Mouse (Mus musculus) heart, postnatal 0 days (tissue): Measurements from ENCODE around the gene Leng1. TPM values are rescaled to one million over a fixed set of nuclear protein-coding genes. Genes with fewer than 3 reads are reported as not detected.

Experiments used
- ATAC-seq: fragments of 200-750 bp; cut with Nextera tagmentation; 2 replicates; pipeline ENCODE4 v1.8.0; 2017; ENCODE audit warnings: low read depth, moderate number of reproducible peaks, moderate library complexity; ENCODE audit not compliant: insufficient read depth
- DNase-seq: peaks from one replicate; pipeline ENCODE4 v3.0.0-alpha.2; 2016; ENCODE audit warnings: low spot score
- H3K27ac ChIP-seq: fragments of 300-500 bp; sonication (generic); 2 replicates; pipeline ENCODE4 v1.5.1; 2014; ENCODE audit warnings: low read depth, mild to moderate bottlenecking
- H3K27me3 ChIP-seq: fragments of 300-500 bp; sonication (generic); 2 replicates; pipeline ENCODE4 v1.6.1; 2014; ENCODE audit warnings: low read length, mixed read lengths; ENCODE audit not compliant: control insufficient read depth, insufficient read depth
- H3K36me3 ChIP-seq: fragments of 300-500 bp; sonication (generic); replicated peaks from 2 replicates; pipeline ENCODE4 v1.6.1; 2014; ENCODE audit warnings: low read length, mixed read lengths; ENCODE audit not compliant: control insufficient read depth, insufficient read depth
- H3K4me1 ChIP-seq: fragments of 300-500 bp; sonication (generic); 2 replicates; pipeline ENCODE4 v1.6.1; 2014; ENCODE audit warnings: antibody characterized with exemption; ENCODE audit not compliant: control insufficient read depth, insufficient read depth
- H3K4me2 ChIP-seq: fragments of 300-500 bp; sonication (generic); 2 replicates; pipeline ENCODE4 v1.6.1; 2014; ENCODE audit warnings: low read depth, mild to moderate bottlenecking, low read length, moderate library complexity
- H3K4me3 ChIP-seq: fragments of 300-500 bp; sonication (generic); 2 replicates; pipeline ENCODE4 v1.5.1; 2014; ENCODE audit warnings: low read depth, low read length
- H3K9ac ChIP-seq: fragments of 300-500 bp; sonication (generic); replicated peaks from 2 replicates; pipeline ENCODE4 v1.6.1; 2014; ENCODE audit warnings: low read depth, low read length, mixed read lengths
- H3K9me3 ChIP-seq: fragments of 300-500 bp; sonication (generic); replicated peaks from 2 replicates; pipeline ENCODE4 v1.6.1; 2016; ENCODE audit warnings: low read length; ENCODE audit not compliant: control insufficient read depth
- CTCF ChIP-seq: IDR thresholded peaks from 2 replicates; pipeline ENCODE4 v1.5.1; 2016; ENCODE audit warnings: antibody characterized with exemption, control low read depth, low read depth
- EP300 ChIP-seq: IDR thresholded peaks from 2 replicates; pipeline ENCODE4 v1.6.1; 2016; ENCODE audit warnings: antibody characterized with exemption, low read depth
- WGBS: fragments of 180-500 bp; shearing (Covaris S2); extraction: QIAGEN DNeasy Blood & Tissue Kit; methylation state at CpG from one replicate; pipeline ENCODE4 v1.1.7; 2014; 5-methylcytosine and 5-hydroxymethylcytosine counted together
- polyA plus RNA-seq: library from polyadenylated mRNA; unstranded; fragments of >200 nt; fragmentation: Nextera tagmentation; extraction: Ambion mirVana; gene quantifications from 2 replicates; pipeline ENCODE4 v1.2.1, GENCODE M21; 2015
- total RNA-seq: library from RNA; depleted of rRNA; stranded (reverse); fragments of >200 nt; gene quantifications from 2 replicates; pipeline ENCODE4 v1.2.3, GENCODE M21; 2014; ENCODE audit warnings: low replicate concordance

Gene Leng1
- total and polyA plus RNA-seq, 2 experiments from 2014 or later = 11.9 to 23.9 TPM

DNA sequence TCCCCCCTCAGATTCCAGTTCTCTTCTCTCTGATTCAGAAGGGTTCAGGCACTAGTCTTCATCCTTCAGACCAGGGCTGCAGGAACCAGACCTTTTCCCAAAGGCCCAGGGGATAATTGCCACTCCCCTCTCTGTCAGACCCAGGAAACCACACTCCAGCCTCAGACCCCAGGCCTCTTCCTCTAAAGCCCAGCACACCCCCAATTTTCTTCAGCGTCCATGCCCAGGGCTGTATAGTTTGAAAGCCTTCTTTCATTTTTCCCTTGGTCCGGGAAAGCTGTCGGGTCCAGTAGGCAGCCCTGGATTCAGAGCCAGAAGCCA, 9.5 kb upstream of the Leng1 start:
- H3K27ac ChIP-seq = no peak overlapping the region
- WGBS = 88% methylated on average over 3 of the region's 3 CpGs

DNA sequence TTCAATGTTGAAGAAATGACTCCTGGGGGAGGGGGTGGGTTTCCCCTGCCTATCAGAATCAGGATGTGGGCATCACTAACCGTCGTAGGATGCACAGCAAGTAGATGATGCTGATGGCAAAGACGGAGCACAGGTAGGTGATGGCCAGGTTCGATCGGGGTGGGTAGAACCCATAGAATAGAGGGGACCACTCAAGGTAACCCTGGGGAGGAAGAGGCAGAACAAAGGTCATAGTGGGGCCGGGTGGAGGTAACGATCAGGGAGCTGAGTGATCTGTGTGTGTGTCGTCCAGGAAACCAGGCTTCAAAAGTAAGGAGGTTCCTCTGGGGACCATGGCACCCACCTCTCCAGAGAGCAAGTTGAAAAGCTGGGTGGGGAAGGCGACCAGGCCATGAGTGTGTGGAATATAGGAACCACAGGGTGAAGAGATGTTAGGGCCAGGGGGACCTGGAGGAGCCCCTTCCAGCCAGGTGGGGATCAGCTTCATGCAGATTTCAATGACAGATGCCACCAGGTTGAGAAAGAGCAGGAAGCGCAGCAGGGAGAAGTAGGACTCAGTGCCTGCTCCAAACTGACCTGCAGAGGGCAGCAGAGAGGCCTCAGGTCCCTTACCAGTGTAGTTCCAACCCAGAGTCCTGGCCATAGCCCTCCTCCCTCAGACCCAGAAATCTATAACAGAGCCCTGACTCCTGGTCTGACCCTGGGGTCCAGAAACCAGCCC, 9.0 kb upstream of the Leng1 start:
- Histone ChIP-seq H3K9ac (no peak overlapping the region), H3K4me3 (no peak overlapping the region), H3K4me2 (no peak overlapping the region), H3K36me3 (peaks cover 3% of the 10 kb centered on the region; the same call in 1 of the 2 replicates), H3K4me1 (no peaks in the 10 kb centered on the region), H3K27ac (no peak overlapping the region), H3K27me3 (no peaks in the 10 kb centered on the region), H3K9me3 (no peaks in the 10 kb centered on the region)
- 68% methylated on average over 10 of the region's 10 CpGs for WGBS
- TF ChIP-seq CTCF = peak; percentile 89
- no peak for TF ChIP-seq EP300
- peak; percentile 85 for ATAC-seq
- DNase-seq = peak; percentile 78

More for the DNA sequence above, 9.5 kb upstream of the Leng1 start:
- no peaks in the 10 kb centered on the region for H3K4me1 ChIP-seq
- no peaks in the 10 kb centered on the region for H3K27me3 ChIP-seq
- H3K9ac ChIP-seq = no peak overlapping the region
- no peak for TF ChIP-seq EP300
- TF ChIP-seq CTCF = no peak
- H3K4me3 ChIP-seq = no peak overlapping the region
- ATAC-seq (no peak), DNase-seq (no peak)
- H3K9me3 ChIP-seq = no peaks in the 10 kb centered on the region
- peaks cover 4% of the 10 kb centered on the region; the same call in 1 of the 2 replicates for H3K36me3 ChIP-seq
- no peak overlapping the region for H3K4me2 ChIP-seq

DNA sequence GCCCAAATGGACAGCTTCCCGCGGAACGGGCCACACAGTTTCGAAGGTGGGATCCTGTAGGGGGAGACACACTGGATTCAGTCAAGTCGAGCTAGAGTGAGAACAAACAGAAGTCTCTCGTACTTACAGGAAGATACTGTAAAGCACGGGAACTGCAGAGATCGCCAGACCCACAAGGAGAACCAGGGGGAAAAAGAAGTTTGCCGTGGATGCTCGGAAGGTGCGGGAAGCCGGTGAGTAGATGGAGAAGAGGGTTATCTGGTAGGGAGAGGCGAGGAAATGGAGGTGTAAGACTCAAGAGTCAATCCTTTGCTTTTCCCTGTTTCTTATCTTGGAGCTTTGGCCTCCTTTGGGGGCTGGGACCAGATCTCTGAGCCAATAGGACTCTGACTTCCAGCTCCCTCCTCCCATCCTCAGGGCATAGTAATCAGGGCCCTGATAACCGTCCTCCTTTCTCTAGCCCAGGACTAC, 1.3 kb upstream of the Leng1 start:
- DNase-seq (peak; percentile 17), ATAC-seq (no peak)
- Histone ChIP-seq H3K9ac (no peak overlapping the region; the same call in 1 of the 2 replicates), H3K4me1 (peaks cover 18% of the 10 kb centered on the region), H3K27me3 (no peaks in the 10 kb centered on the region), H3K4me2 (peak overlapping the region; percentile 40), H3K36me3 (peaks cover 16% of the 10 kb centered on the region), H3K27ac (peak overlapping the region; percentile 2; the same call in 1 of the 2 replicates), H3K9me3 (no peaks in the 10 kb centered on the region), H3K4me3 (peak overlapping the region; percentile 17)
- WGBS = 13% methylated on average over 14 of the region's 14 CpGs
- peak; percentile 25 for TF ChIP-seq CTCF
- no peak for TF ChIP-seq EP300

GRCm38 (mm10) chr7:3664524-3665214, 971 bp downstream of the Leng1 start:
- peaks cover 39% of the 10 kb centered on the region for H3K36me3 ChIP-seq
- ATAC-seq (peak; percentile 31), DNase-seq (peak; percentile 49)
- H3K4me3 ChIP-seq = peak overlapping the region; percentile 77
- no peaks in the 10 kb centered on the region for H3K9me3 ChIP-seq
- H3K4me1 ChIP-seq = peaks cover 18% of the 10 kb centered on the region
- H3K27me3 ChIP-seq = no peaks in the 10 kb centered on the region
- TF ChIP-seq CTCF (no peak), EP300 (no peak)
- 23% methylated on average over 15 of the region's 15 CpGs for WGBS
- peak overlapping the region; percentile 75 for H3K9ac ChIP-seq
- H3K27ac ChIP-seq = peak overlapping the region; percentile 91
- H3K4me2 ChIP-seq = peak overlapping the region; percentile 66

- no peaks in the 10 kb centered on the region for H3K9me3 ChIP-seq
- ATAC-seq (no peak), DNase-seq (no peak)
- H3K4me3 ChIP-seq = no peak overlapping the region
- 91% methylated on average over 14 of the region's 14 CpGs for WGBS
- no peak overlapping the region for H3K9ac ChIP-seq
- no peak overlapping the region for H3K27ac ChIP-seq
- no peak for TF ChIP-seq CTCF
- TF ChIP-seq EP300 = no peak
- H3K36me3 ChIP-seq = peaks cover 99% of the 10 kb centered on the region
- peaks cover 2% of the 10 kb centered on the region; the same call in 1 of the 2 replicates for H3K4me1 ChIP-seq
- H3K27me3 ChIP-seq = no peaks in the 10 kb centered on the region
- no peak overlapping the region for H3K4me2 ChIP-seq
Measured at GRCm38 (mm10) chr7:3658578-3658977, 7.1 kb downstream of the Leng1 start.
